Mouse (Mus musculus) CH12.LX (cell line): ENCODE data around the gene Kif26b. TPM values are rescaled to one million over a fixed set of nuclear protein-coding genes. Genes with fewer than 3 reads are reported as not detected.

Experiments used
- DNase-seq: peaks from one replicate; pipeline ENCODE4 v3.0.0-alpha.2; 2013; ENCODE audit errors: extremely low read depth
- H3K27ac ChIP-seq: 2 replicates; pipeline ENCODE4 v1.5.1; 2012; ENCODE audit warnings: low read depth, mild to moderate bottlenecking, control low read depth, moderate library complexity; ENCODE audit not compliant: insufficient read depth
- H3K27me3 ChIP-seq: replicated peaks from 2 replicates; pipeline ENCODE3; 2012; ENCODE audit warnings: inconsistent platforms
- H3K36me3 ChIP-seq, 2 experiments: replicated peaks in 1 of 2; 2 replicates each; pipeline versions ENCODE3 to v1.6.1; 2012; ENCODE audit warnings: inconsistent platforms in 1 of 2, low read length in 1 of 2, mild to moderate bottlenecking in 1 of 2, mixed read lengths in 1 of 2, moderate library complexity in 1 of 2; ENCODE audit not compliant: control insufficient read depth in 1 of 2, insufficient read depth in 1 of 2
- H3K4me1 ChIP-seq, 2 experiments: 2 replicates each; pipeline ENCODE4 v1.6.1; 2012; ENCODE audit warnings: inconsistent platforms in 1 of 2, moderate library complexity in 1 of 2; ENCODE audit not compliant: insufficient read depth in 2 of 2, control insufficient read depth in 1 of 2
- H3K4me2 ChIP-seq: 2 replicates; pipeline ENCODE4 v1.6.1; 2012; ENCODE audit warnings: low read depth, mild to moderate bottlenecking, control low read depth; ENCODE audit not compliant: poor library complexity, insufficient read depth, severe bottlenecking
- H3K4me3 ChIP-seq, 3 experiments: fragments of 150-350 bp in 1 of 3; sonication (generic) in 1 of 3; replicated peaks in 1 of 3; 2 replicates each; pipeline versions ENCODE3 to v1.5.1; 2011 to 2012; ENCODE audit warnings: low read depth in 2 of 3, low read length in 2 of 3, mild to moderate bottlenecking in 2 of 3, moderate library complexity in 2 of 3, control low read depth in 1 of 3, improper control_type of control experiment in 1 of 3, inconsistent platforms in 1 of 3, mixed read lengths in 1 of 3; ENCODE audit not compliant: poor library complexity in 1 of 3
- H3K79me2 ChIP-seq: replicated peaks from 2 replicates; pipeline ENCODE4 v1.6.1; 2012; ENCODE audit warnings: mild to moderate bottlenecking, moderate library complexity; ENCODE audit not compliant: control insufficient read depth, poor library complexity, insufficient read depth, severe bottlenecking; ENCODE audit errors: extremely low read depth
- H3K9ac ChIP-seq: 2 replicates; pipeline ENCODE4 v1.6.1; 2012; ENCODE audit warnings: low read depth, mild to moderate bottlenecking, control low read depth, moderate library complexity; ENCODE audit not compliant: insufficient read depth
- H3K9me3 ChIP-seq: replicated peaks from 2 replicates; pipeline ENCODE3; 2012; ENCODE audit warnings: low read length, inconsistent platforms, mixed read lengths
- CHD2 ChIP-seq: IDR thresholded peaks from 2 replicates; pipeline ENCODE4 v1.6.1; 2011; ENCODE audit warnings: low read length, improper control_type of control experiment
- E2F4 ChIP-seq: IDR thresholded peaks from 2 replicates; pipeline ENCODE4 v1.6.1; 2011; ENCODE audit warnings: low read depth, low read length, improper control_type of control experiment; ENCODE audit not compliant: insufficient replicate concordance
- EP300 ChIP-seq: IDR thresholded peaks from 2 replicates; pipeline ENCODE4 v1.6.1; 2011; ENCODE audit warnings: low read length, improper control_type of control experiment
- ETS1 ChIP-seq: conservative IDR thresholded peaks from 2 replicates; pipeline ENCODE4 v1.6.1; 2012; ENCODE audit warnings: low read depth, mild to moderate bottlenecking, inconsistent platforms, low read length, improper control_type of control experiment, moderate library complexity
- GABPA ChIP-seq: IDR thresholded peaks from 2 replicates; pipeline ENCODE4 v1.6.1; 2012; ENCODE audit warnings: low read depth, low read length, improper control_type of control experiment, inconsistent platforms; ENCODE audit not compliant: insufficient replicate concordance
- IRF4 ChIP-seq: IDR thresholded peaks from 2 replicates; pipeline ENCODE4 v1.6.1; 2014; ENCODE audit warnings: low read depth, mild to moderate bottlenecking, inconsistent platforms, low read length, improper control_type of control experiment
- JUND ChIP-seq: conservative IDR thresholded peaks from 2 replicates; pipeline ENCODE4 v1.6.1; 2011; ENCODE audit warnings: low read depth, low read length, improper control_type of control experiment
- KAT2A ChIP-seq: IDR thresholded peaks from 2 replicates; pipeline ENCODE4 v1.6.1; 2012; ENCODE audit warnings: low read length, improper control_type of control experiment, inconsistent platforms; ENCODE audit not compliant: insufficient replicate concordance
- MAX ChIP-seq: IDR thresholded peaks from 2 replicates; pipeline ENCODE4 v1.6.1; 2011; ENCODE audit warnings: low read length, improper control_type of control experiment
- MAZ ChIP-seq: IDR thresholded peaks from 2 replicates; pipeline ENCODE4 v1.6.1; 2012; ENCODE audit warnings: low read depth, mild to moderate bottlenecking, inconsistent platforms, low read length, improper control_type of control experiment, moderate library complexity
- MEF2A ChIP-seq: IDR thresholded peaks from 2 replicates; pipeline ENCODE4 v1.6.1; 2014; ENCODE audit warnings: low read depth, mild to moderate bottlenecking, inconsistent platforms, low read length, improper control_type of control experiment, borderline replicate concordance
- MXI1 ChIP-seq: IDR thresholded peaks from 2 replicates; pipeline ENCODE4 v1.6.1; 2011; ENCODE audit warnings: mild to moderate bottlenecking, low read depth, low read length, improper control_type of control experiment
- MYC ChIP-seq: IDR thresholded peaks from 2 replicates; pipeline ENCODE4 v1.6.1; 2011; ENCODE audit warnings: low read depth, mild to moderate bottlenecking, improper control_type of control experiment, low read length
- PAX5 ChIP-seq: IDR thresholded peaks from 2 replicates; pipeline ENCODE4 v1.6.1; 2012; ENCODE audit warnings: low read length, inconsistent platforms, mixed read lengths
- POLR2A ChIP-seq: IDR thresholded peaks from 2 replicates; pipeline ENCODE4 v1.6.1; 2011; ENCODE audit warnings: low read depth, mild to moderate bottlenecking, improper control_type of control experiment, low read length
- RAD21 ChIP-seq: IDR thresholded peaks from 2 replicates; pipeline ENCODE4 v1.6.1; 2011; ENCODE audit warnings: low read depth, mild to moderate bottlenecking, low read length, improper control_type of control experiment, moderate library complexity
- SMC3 ChIP-seq: IDR thresholded peaks from 2 replicates; pipeline ENCODE4 v1.6.1; 2011; ENCODE audit warnings: low read depth, low read length, improper control_type of control experiment
- TCF12 ChIP-seq: IDR thresholded peaks from 2 replicates; pipeline ENCODE4 v1.6.1; 2014; ENCODE audit warnings: low read depth, mild to moderate bottlenecking, inconsistent platforms, low read length, improper control_type of control experiment
- UBTF ChIP-seq: IDR thresholded peaks from 2 replicates; pipeline ENCODE4 v1.6.1; 2012; ENCODE audit warnings: low read depth, mild to moderate bottlenecking, inconsistent platforms, low read length, improper control_type of control experiment, moderate library complexity
- USF1 ChIP-seq: IDR thresholded peaks from 2 replicates; pipeline ENCODE4 v1.6.1; 2014; ENCODE audit warnings: low read depth, mild to moderate bottlenecking, inconsistent platforms, low read length, improper control_type of control experiment
- USF2 ChIP-seq: conservative IDR thresholded peaks from 2 replicates; pipeline ENCODE4 v1.6.1; 2011; ENCODE audit warnings: low read depth, low read length, improper control_type of control experiment
- ZC3H11A ChIP-seq: IDR thresholded peaks from 2 replicates; pipeline ENCODE4 v1.6.1; 2012; ENCODE audit warnings: low read depth, mild to moderate bottlenecking, inconsistent platforms, low read length, improper control_type of control experiment
- ZKSCAN1 ChIP-seq: IDR thresholded peaks from 2 replicates; pipeline ENCODE4 v1.6.1; 2012; ENCODE audit warnings: low read depth, inconsistent platforms, low read length, improper control_type of control experiment, borderline replicate concordance
- ZMIZ1 ChIP-seq: IDR thresholded peaks from 2 replicates; pipeline ENCODE4 v1.6.1; 2012; ENCODE audit warnings: low read depth, mild to moderate bottlenecking, inconsistent platforms, low read length, improper control_type of control experiment
- ZNF384 ChIP-seq: IDR thresholded peaks from 2 replicates; pipeline ENCODE4 v1.6.1; 2012; ENCODE audit warnings: low read depth, low read length, improper control_type of control experiment, inconsistent platforms
- dilution Hi-C: fragments of 300-500 bp; cut with MboI; formaldehyde crosslinking; loops from 2 replicates; pipeline ENCODE4 v1.14.3; 2020; ENCODE audit warnings: low sequenced_read_pairs; ENCODE audit not compliant: extremely low pct_unique_long_range_greater_than_20kb, extremely low pct_ligation_motif_present
- in situ Hi-C: fragments of 300-500 bp; cut with MboI; formaldehyde crosslinking; loops from 3 replicates; pipeline ENCODE4 v1.14.3; 2019; ENCODE audit warnings: low sequenced_read_pairs, low pct_ligation_motif_present, low pct_unique_long_range_greater_than_20kb, mixed read lengths
- polyA plus RNA-seq: library from polyadenylated mRNA; unstranded; fragments of >175 nt; gene quantifications from 2 replicates; pipeline ENCODE4 v1.2.1, GENCODE M21; 2012; ENCODE audit warnings: low read depth; ENCODE audit not compliant: insufficient read length
- total RNA-seq, 2 experiments: library from RNA; depleted of rRNA; stranded (reverse); fragments of 300-350 nt in 1 of 2; fragments of >200 nt in 1 of 2; gene quantifications; 2 replicates each; pipeline ENCODE4 v1.2.3; 2012 to 2014

The Kif26b gene
- total and polyA plus RNA-seq, 3 experiments: 0.09 TPM; not detected in 2

DNA sequence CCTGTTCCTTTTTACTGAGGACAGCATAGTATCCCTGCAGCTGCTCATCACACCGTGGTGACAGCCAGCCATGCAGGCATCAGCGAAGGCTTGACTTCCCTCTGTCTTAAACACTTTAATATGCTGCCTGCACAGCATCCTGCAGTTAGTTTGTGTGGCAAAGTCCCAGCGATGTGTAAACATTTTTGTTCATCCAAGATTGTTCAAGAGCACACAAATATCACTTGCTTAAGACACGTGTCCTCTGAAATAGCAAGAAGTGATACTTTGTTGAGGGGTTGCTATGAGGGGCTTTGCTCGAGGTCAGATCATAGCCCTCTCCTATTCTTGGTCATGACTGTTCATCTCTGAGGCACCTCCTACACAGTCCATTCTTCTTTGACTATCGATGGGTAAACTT lies 303.6 kb downstream of the Kif26b start:
- no peak for TF ChIP-seq CHD2
- no peak for TF ChIP-seq GABPA
- no peak for TF ChIP-seq MAZ
- TF ChIP-seq, all 38 proteins: peak for 0
- in situ Hi-C loops: no loop called here

DNA sequence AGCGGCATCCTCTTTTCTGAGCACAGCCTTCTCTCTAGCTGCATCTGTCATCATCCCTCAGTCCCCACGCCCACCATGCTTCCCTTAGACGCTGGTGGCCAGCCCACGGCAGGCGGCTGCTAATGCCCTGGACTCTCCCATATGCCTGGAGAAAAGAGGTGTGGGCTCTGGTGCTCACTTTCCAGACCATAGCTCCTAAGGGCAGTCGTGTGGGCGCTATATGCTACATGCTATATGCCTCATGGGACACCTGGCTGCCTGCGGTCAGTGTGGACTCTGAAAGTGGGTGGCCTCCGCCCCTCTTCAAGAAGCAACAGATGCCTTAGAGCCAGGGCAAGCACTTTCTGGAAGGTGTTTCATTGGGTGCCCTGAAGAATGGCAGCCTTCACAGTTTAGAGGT lies 306.9 kb downstream of the Kif26b start:
- Histone ChIP-seq H3K27ac (no peak overlapping the region), H3K79me2 (no peaks in the 10 kb centered on the region), H3K36me3 (no peaks in the 10 kb centered on the region), H3K9me3 (no peaks in the 10 kb centered on the region), H3K4me2 (no peak overlapping the region), H3K9ac (no peak overlapping the region), H3K4me1 (no peaks in the 10 kb centered on the region), H3K27me3 (no peaks in the 10 kb centered on the region), H3K4me3 (no peak overlapping the region)
- DNase-seq: no peak
- in situ Hi-C loops (no loop called here), dilution Hi-C loops (no loop called here)
- TF ChIP-seq EP300 (no peak), MEF2A (no peak), KAT2A (no peak), ETS1 (no peak), RAD21 (no peak), SMC3 (no peak), ZMIZ1 (no peak)

More for the DNA sequence above, 303.6 kb downstream of the Kif26b start:
- H3K4me1 ChIP-seq: peaks cover 0 to 6% of the 10 kb centered on the region in 2 experiments; a peak in 2 of 4 replicates
- H3K27me3 ChIP-seq: no peaks in the 10 kb centered on the region
- no peak overlapping the region for H3K4me2 ChIP-seq
- no peaks in the 10 kb centered on the region for H3K79me2 ChIP-seq
- H3K36me3 ChIP-seq: no peaks in the 10 kb centered on the region
- no peak for DNase-seq
- no peak overlapping the region for H3K4me3 ChIP-seq
- no peak overlapping the region for H3K9ac ChIP-seq
- no peak overlapping the region for H3K27ac ChIP-seq
- no peaks in the 10 kb centered on the region for H3K9me3 ChIP-seq
- dilution Hi-C loops: no loop called here

GRCm38 (mm10) chr1:178836998-178837397 lies 308.1 kb downstream of the Kif26b start:
- no peaks in the 10 kb centered on the region for H3K36me3 ChIP-seq
- dilution Hi-C loops: no loop called here
- no peaks in the 10 kb centered on the region for H3K4me1 ChIP-seq
- H3K79me2 ChIP-seq: no peaks in the 10 kb centered on the region
- no peak for DNase-seq
- H3K4me3 ChIP-seq: no peak overlapping the region
- H3K4me2 ChIP-seq: no peak overlapping the region
- in situ Hi-C loops: no loop called here
- H3K9me3 ChIP-seq: no peaks in the 10 kb centered on the region
- no peak overlapping the region for H3K9ac ChIP-seq
- TF ChIP-seq IRF4 (no peak), MEF2A (no peak), ZKSCAN1 (no peak), TCF12 (no peak), EP300 (no peak), ZC3H11A (no peak), MXI1 (no peak), MAX (no peak), POLR2A (no peak), MYC (no peak), RAD21 (no peak), ZNF384 (no peak), JUND (no peak), USF1 (no peak), USF2 (no peak), UBTF (no peak), GABPA (no peak), PAX5 (no peak), E2F4 (no peak)
- no peaks in the 10 kb centered on the region for H3K27me3 ChIP-seq
- H3K27ac ChIP-seq: no peak overlapping the region
